Mouse (Mus musculus) cortical plate, adult 2 months (tissue): Measurements from ENCODE around the gene Hist1h1b. TPM values are rescaled to one million over a fixed set of nuclear protein-coding genes. Genes with fewer than 3 reads are reported as not detected.
"Not testable (repeated sequence)": the region's sequence is repeated elsewhere in the genome, so short reads cannot be mapped to it uniquely, and the experiment has no call there.

Experiments used
- H3K27ac ChIP-seq: fragments of 200-500 bp; 2 replicates; pipeline ENCODE4 v1.5.1; 2012; ENCODE audit warnings: low read length, control low read depth, inconsistent platforms; ENCODE audit not compliant: insufficient read depth
- H3K4me1 ChIP-seq: fragments of 200-500 bp; 2 replicates; pipeline ENCODE4 v1.6.1; 2011; ENCODE audit warnings: low read length; ENCODE audit not compliant: control insufficient read depth, insufficient read depth
- H3K4me3 ChIP-seq: fragments of 200-500 bp; 2 replicates; pipeline ENCODE4 v1.5.1; 2011; ENCODE audit warnings: mild to moderate bottlenecking, low read length, control low read depth; ENCODE audit not compliant: insufficient read depth
- CTCF ChIP-seq: fragments of 200-500 bp; IDR thresholded peaks from 2 replicates; pipeline ENCODE4 v1.5.1; 2011; ENCODE audit warnings: mild to moderate bottlenecking, control low read depth, low read length; ENCODE audit not compliant: insufficient read depth; ENCODE audit errors: extremely low read depth
- POLR2A ChIP-seq: fragments of 200-500 bp; IDR thresholded peaks from 2 replicates; pipeline ENCODE4 v1.6.1; 2011; ENCODE audit warnings: mild to moderate bottlenecking, low read length, control low read depth; ENCODE audit not compliant: insufficient read depth; ENCODE audit errors: extremely low read depth
- polyA plus RNA-seq: library from polyadenylated mRNA; depleted of rRNA; stranded (reverse); fragments of >200 nt; gene quantifications from 2 replicates; pipeline ENCODE4 v1.2.3, GENCODE M21; 2012; rRNA removed

Hist1h1b gene
- polyA plus RNA-seq, 1 experiment, result 0.21 TPM

- H3K4me1 ChIP-seq, result peaks cover 2% of the 10 kb centered on the region; the same call in 1 of the 2 replicates
- no peak overlapping the region for H3K27ac ChIP-seq
- TF ChIP-seq CTCF (no peak), POLR2A (no peak)
- no peak overlapping the region for H3K4me3 ChIP-seq
Observed at GRCm38 (mm10) chr13:21751417-21751816, 29.0 kb downstream of the Hist1h1b start.

GRCm38 (mm10) chr13:21750159-21751017, 30.0 kb downstream of the Hist1h1b start, which contains the start of gene Hist1h4k:
Gene Hist1h4k, minus strand, starts transcription at chr13:21750505.
- not testable (repeated sequence) for H3K4me1 ChIP-seq, H3K27ac ChIP-seq
- TF ChIP-seq POLR2A, result peak; percentile 90
- H3K4me3 ChIP-seq, result peak within 1 kb of the TSS; percentile 58

- Histone ChIP-seq H3K4me3 (peak overlapping the region; percentile 58), H3K27ac (no peak overlapping the region), H3K4me1 (peaks cover 2% of the 10 kb centered on the region; the same call in 1 of the 2 replicates)
- TF ChIP-seq POLR2A, result no peak
- TF ChIP-seq CTCF, result no peak
Observed at GRCm38 (mm10) chr13:21749387-21750158, 30.9 kb downstream of the Hist1h1b start.

- TF ChIP-seq CTCF (no peak), POLR2A (no peak)
- peaks cover 2% of the 10 kb centered on the region; the same call in 1 of the 2 replicates for H3K4me1 ChIP-seq
- no peak overlapping the region for H3K27ac ChIP-seq
- no peak overlapping the region for H3K4me3 ChIP-seq
Observed at GRCm38 (mm10) chr13:21745006-21745405, 35.4 kb downstream of the Hist1h1b start.

GRCm38 (mm10) chr13:21734906-21735767, 45.3 kb downstream of the Hist1h1b start, which contains the start of gene Hist1h4j:
Gene Hist1h4j, plus strand, starts transcription at chr13:21735064.
- Histone ChIP-seq H3K27ac (0 out of 2 replicates have a peak within 1 kb of the TSS, but pooled peaks have one; percentile 9), H3K4me3 (peak within 1 kb of the TSS; percentile 51)
- peak; percentile 83 for TF ChIP-seq POLR2A
- H3K4me1 ChIP-seq, result not testable (repeated sequence)

GRCm38 (mm10) chr13:21734010-21734905, 46.2 kb downstream of the Hist1h1b start:
- Histone ChIP-seq H3K4me3 (peak overlapping the region; percentile 51), H3K4me1 (no peaks in the 10 kb centered on the region; the same call in 1 of the 2 replicates), H3K27ac (no peak overlapping the region)
- TF ChIP-seq POLR2A, result no peak
- peak; percentile 81 for TF ChIP-seq CTCF

GRCm38 (mm10) chr13:21733466-21733865, 47.0 kb downstream of the Hist1h1b start:
- Histone ChIP-seq H3K4me3 (no peak overlapping the region), H3K4me1 (no peaks in the 10 kb centered on the region; the same call in 1 of the 2 replicates), H3K27ac (no peak overlapping the region)
- TF ChIP-seq POLR2A, result no peak
- TF ChIP-seq CTCF, result no peak

Other genes starting within 250 kb of the Hist1h1b start
- 6.7 and 7.0 TPM in 2 replicates for gene Zkscan8, start 249.5 kb downstream of the Hist1h1b start, polyA plus RNA-seq
- not detected in 2 replicates for gene Olfr1366, start 237.8 kb downstream of the Hist1h1b start, polyA plus RNA-seq
- gene Olfr1535, start 220.7 kb downstream of the Hist1h1b start, polyA plus RNA-seq, result not detected in 2 replicates
- not detected in 2 replicates for gene Olfr1364, start 198.9 kb downstream of the Hist1h1b start, polyA plus RNA-seq
- gene Olfr1362, start 166.6 kb downstream of the Hist1h1b start, polyA plus RNA-seq, result not detected in 2 replicates
- 0.06 TPM in 1 of 2 replicates, not detected in the other for gene Olfr11, start 138.1 kb downstream of the Hist1h1b start, polyA plus RNA-seq
- gene Olfr1361, start 117.2 kb downstream of the Hist1h1b start, polyA plus RNA-seq, result not detected in 2 replicates
- not detected in 2 replicates for gene Olfr1360, start 103.2 kb downstream of the Hist1h1b start, polyA plus RNA-seq
- not detected in 2 replicates for gene Olfr1359, start 82.5 kb downstream of the Hist1h1b start, polyA plus RNA-seq
- 1.2 TPM in 1 of 2 replicates, not detected in the other for gene Hist1h2bl, start 64.5 kb downstream of the Hist1h1b start, polyA plus RNA-seq
- 1.5 and 1.7 TPM in 2 replicates for gene Hist1h2ai, start 64.2 kb downstream of the Hist1h1b start, polyA plus RNA-seq
- 0.91 and 3.1 TPM in 2 replicates for gene Hist1h3h, start 63.0 kb downstream of the Hist1h1b start, polyA plus RNA-seq
- gene Hist1h2bm, start 58.6 kb downstream of the Hist1h1b start, polyA plus RNA-seq, result 0.77 TPM in 1 of 2 replicates, not detected in the other
- gene Hist1h4j, start 45.6 kb downstream of the Hist1h1b start, polyA plus RNA-seq, result 2.3 and 2.4 TPM in 2 replicates
- gene Hist1h4k, start 30.1 kb downstream of the Hist1h1b start, polyA plus RNA-seq, result 11.0 and 14.4 TPM in 2 replicates
- 0.70 and 1.7 TPM in 2 replicates for gene Hist1h2ak, start 26.8 kb downstream of the Hist1h1b start, polyA plus RNA-seq
- gene Hist1h2bn, start 26.5 kb downstream of the Hist1h1b start, polyA plus RNA-seq, result 2.0 and 2.7 TPM in 2 replicates
- 1.3 and 3.1 TPM in 2 replicates for gene Hist1h3i, start 2.7 kb upstream of the Hist1h1b start, polyA plus RNA-seq
- gene Hist1h2an, start 6.6 kb upstream of the Hist1h1b start, polyA plus RNA-seq, result not detected in 2 replicates
- gene Hist1h2bp, start 6.8 kb upstream of the Hist1h1b start, polyA plus RNA-seq, result 0.26 and 0.63 TPM in 2 replicates
- 1.2 and 1.7 TPM in 2 replicates for gene Hist1h2bq, start 29.6 kb upstream of the Hist1h1b start, polyA plus RNA-seq
- gene Hist1h2ao, start 29.8 kb upstream of the Hist1h1b start, polyA plus RNA-seq, result not detected in 2 replicates
- not detected in 2 replicates for gene Hist1h4m, start 31.1 kb upstream of the Hist1h1b start, polyA plus RNA-seq
- 11.0 and 23.0 TPM in 2 replicates for gene Hist1h4n, start 51.6 kb upstream of the Hist1h1b start, polyA plus RNA-seq
- 2.4 and 3.5 TPM in 2 replicates for gene Hist1h2ap, start 52.9 kb upstream of the Hist1h1b start, polyA plus RNA-seq
- gene Hist1h2br, start 53.1 kb upstream of the Hist1h1b start, polyA plus RNA-seq, result 0.34 and 0.92 TPM in 2 replicates
- 2.2 and 2.3 TPM in 2 replicates for gene Zfp184, start 164.5 kb upstream of the Hist1h1b start, polyA plus RNA-seq
- gene Pom121l2, start 200.6 kb upstream of the Hist1h1b start, polyA plus RNA-seq, result 0.04 TPM in 1 of 2 replicates, not detected in the other
- 1.9 and 2.5 TPM in 2 replicates for gene Prss16, start 229.1 kb upstream of the Hist1h1b start, polyA plus RNA-seq